Mouse (Mus musculus) embryonic facial prominence, embryonic 14.5 days (tissue): ENCODE results near the gene Gm13277. TPM values are rescaled to one million over a fixed set of nuclear protein-coding genes. Genes with fewer than 3 reads are reported as not detected.
"Not testable (repeated sequence)": the region's sequence is repeated elsewhere in the genome, so short reads cannot be mapped to it uniquely, and the experiment has no call there.

Experiments used
- ATAC-seq: fragments of 200-750 bp; cut with Nextera tagmentation; 2 replicates; pipeline ENCODE4 v1.8.0; 2017; ENCODE audit warnings: low read depth, moderate number of reproducible peaks, moderate TSS enrichment
- DNase-seq: peaks from one replicate; pipeline ENCODE4 v3.0.0-alpha.2; 2015; ENCODE audit warnings: low spot score
- H3K27ac ChIP-seq: fragments of 300-500 bp; sonication (generic); replicated peaks from 2 replicates; pipeline ENCODE4 v1.5.1; 2014; ENCODE audit warnings: low read depth, mild to moderate bottlenecking, low read length, moderate library complexity
- H3K27me3 ChIP-seq: fragments of 300-500 bp; sonication (generic); replicated peaks from 2 replicates; pipeline ENCODE4 v1.6.1; 2014; ENCODE audit warnings: low read length; ENCODE audit not compliant: control insufficient read depth, insufficient read depth
- H3K36me3 ChIP-seq: fragments of 300-500 bp; sonication (generic); 2 replicates; pipeline ENCODE4 v1.6.1; 2014; ENCODE audit warnings: low read length, mixed read lengths; ENCODE audit not compliant: control insufficient read depth, insufficient read depth
- H3K4me1 ChIP-seq: fragments of 300-500 bp; sonication (generic); 2 replicates; pipeline ENCODE4 v1.6.1; 2014; ENCODE audit warnings: antibody characterized with exemption, low read length; ENCODE audit not compliant: control insufficient read depth, insufficient read depth
- H3K4me2 ChIP-seq: fragments of 300-500 bp; sonication (generic); 2 replicates; pipeline ENCODE4 v1.6.1; 2014; ENCODE audit warnings: low read depth, mild to moderate bottlenecking, low read length, moderate library complexity, mixed read lengths
- H3K4me3 ChIP-seq: fragments of 300-500 bp; sonication (generic); 2 replicates; pipeline ENCODE4 v1.5.1; 2014; ENCODE audit warnings: low read depth, mild to moderate bottlenecking, low read length
- H3K9ac ChIP-seq: fragments of 300-500 bp; sonication (generic); 2 replicates; pipeline ENCODE4 v1.6.1; 2014; ENCODE audit warnings: low read depth, mild to moderate bottlenecking, low read length, moderate library complexity, mixed read lengths
- H3K9me3 ChIP-seq: fragments of 300-500 bp; sonication (generic); 2 replicates; pipeline ENCODE4 v1.6.1; 2016; ENCODE audit warnings: low read length; ENCODE audit not compliant: control insufficient read depth
- WGBS: fragments of 180-500 bp; shearing (Covaris S2); extraction: QIAGEN DNeasy Blood & Tissue Kit; methylation state at CpG from one replicate; pipeline ENCODE4 v1.1.7; 2014; 5-methylcytosine and 5-hydroxymethylcytosine counted together
- polyA plus RNA-seq: library from polyadenylated mRNA; unstranded; fragments of >200 nt; fragmentation: Nextera tagmentation; extraction: Ambion mirVana; gene quantifications from 2 replicates; pipeline ENCODE4 v1.2.1, GENCODE M21; 2014

The Gm13277 gene
- polyA plus RNA-seq, 1 experiment from 2014 or later: not detected

DNA sequence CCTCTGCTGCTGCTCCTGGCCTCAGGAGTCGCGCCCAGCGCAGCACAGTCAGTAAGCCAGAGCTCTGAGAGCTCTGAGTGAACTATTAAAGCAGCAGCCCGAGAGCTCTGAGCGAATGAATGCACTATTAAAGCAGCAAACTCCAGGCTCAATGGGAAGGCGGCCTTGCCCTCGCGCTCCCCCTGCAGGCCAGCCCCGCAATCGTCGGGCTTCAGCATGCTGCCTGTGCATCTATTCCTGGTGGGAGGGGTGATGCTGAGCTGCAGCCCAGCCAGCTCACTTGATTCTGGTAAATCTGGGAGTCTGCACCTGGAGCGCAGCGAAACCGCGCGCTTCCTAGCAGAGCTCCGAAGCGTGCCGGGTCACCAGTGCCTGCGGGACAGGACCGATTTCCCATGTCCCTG lies 30.8 kb upstream of the Gm13277 start:
- DNase-seq: peak; percentile 97
- H3K4me3 ChIP-seq: peak overlapping the region; percentile 49
- not testable (repeated sequence) for H3K9me3 ChIP-seq, H3K36me3 ChIP-seq, H3K4me1 ChIP-seq, H3K27me3 ChIP-seq
- peak overlapping the region; percentile 93 for H3K27ac ChIP-seq
- peak overlapping the region; percentile 68 for H3K4me2 ChIP-seq
- H3K9ac ChIP-seq: peak overlapping the region; percentile 75
- peak; percentile 100 for ATAC-seq
- whole genome bisulfite sequencing: 0% methylated on average over 8 of the region's 21 CpGs

DNA sequence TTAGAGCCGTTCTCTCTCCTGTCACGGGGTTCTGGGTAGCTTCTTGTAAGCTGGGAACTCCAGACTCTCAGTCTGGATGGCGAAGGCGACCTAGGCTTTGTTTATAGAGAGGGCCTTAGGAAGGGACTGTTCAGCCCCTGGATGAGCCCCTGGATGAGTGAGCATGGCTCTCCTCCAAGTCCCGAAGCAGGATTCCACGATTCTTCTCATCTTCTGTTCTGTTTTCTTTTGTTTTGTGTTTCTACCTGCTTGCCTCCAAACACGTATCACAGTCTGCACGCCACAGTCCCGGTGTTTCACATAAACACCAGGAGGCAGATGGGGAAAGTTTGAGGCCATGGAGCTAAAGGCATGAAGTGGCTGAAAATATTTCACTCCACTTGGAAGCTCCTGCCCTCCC lies 29.7 kb upstream of the Gm13277 start:
- not testable (repeated sequence) for H3K9ac ChIP-seq, H3K27me3 ChIP-seq, H3K4me2 ChIP-seq, H3K4me1 ChIP-seq, H3K4me3 ChIP-seq, ATAC-seq, H3K36me3 ChIP-seq, DNase-seq, H3K9me3 ChIP-seq, H3K27ac ChIP-seq
- 89% methylated on average over 7 of the region's 9 CpGs for WGBS

DNA sequence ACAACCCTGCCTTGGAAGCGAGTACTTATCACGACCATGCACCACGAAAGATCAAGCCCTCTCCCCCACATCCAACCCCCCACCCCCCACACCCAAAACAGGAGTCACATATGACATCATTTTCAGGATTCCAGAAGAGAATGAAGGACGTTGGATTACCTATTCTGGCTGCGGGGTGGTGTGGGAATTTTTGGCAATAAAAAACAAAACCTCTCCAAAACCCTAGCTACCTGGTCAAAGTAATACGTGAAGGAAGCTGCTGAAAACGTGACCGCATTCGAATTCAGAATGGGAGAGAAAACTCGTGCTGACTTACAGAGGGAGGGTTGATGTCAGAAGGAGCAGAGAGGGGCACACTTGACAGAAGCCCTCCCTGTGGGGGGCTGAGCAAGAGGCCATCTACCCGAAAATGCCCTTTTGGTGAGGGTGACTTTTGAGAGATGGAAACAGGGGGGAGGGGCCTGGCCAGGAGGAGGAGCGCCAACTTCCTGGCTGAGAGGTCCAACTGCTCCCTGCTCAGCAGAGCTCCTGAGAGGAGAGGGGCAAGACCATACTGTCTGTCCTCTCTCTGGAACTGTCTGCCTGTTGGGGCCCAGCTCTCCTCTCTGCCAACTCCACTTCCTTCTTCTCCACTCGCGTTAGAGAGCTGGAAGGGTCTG lies 28.7 kb upstream of the Gm13277 start, which contains the start of gene Gm13283:
TSS of gene Gm13283 (plus strand) at position 510 of the 659 bp plus-strand sequence.
- not testable (repeated sequence) for H3K27me3 ChIP-seq, ATAC-seq, H3K4me1 ChIP-seq, H3K36me3 ChIP-seq, H3K9me3 ChIP-seq, DNase-seq
- peak within 1 kb of the TSS; percentile 51 for H3K4me2 ChIP-seq
- peak within 1 kb of the TSS; percentile 53; the same call in 1 of the 2 replicates for H3K9ac ChIP-seq
- H3K27ac ChIP-seq: peak within 1 kb of the TSS; percentile 39; the same call in 1 of the 2 replicates
- WGBS: 24% methylated on average over 8 of the region's 14 CpGs
- peak within 1 kb of the TSS; percentile 34 for H3K4me3 ChIP-seq

DNA sequence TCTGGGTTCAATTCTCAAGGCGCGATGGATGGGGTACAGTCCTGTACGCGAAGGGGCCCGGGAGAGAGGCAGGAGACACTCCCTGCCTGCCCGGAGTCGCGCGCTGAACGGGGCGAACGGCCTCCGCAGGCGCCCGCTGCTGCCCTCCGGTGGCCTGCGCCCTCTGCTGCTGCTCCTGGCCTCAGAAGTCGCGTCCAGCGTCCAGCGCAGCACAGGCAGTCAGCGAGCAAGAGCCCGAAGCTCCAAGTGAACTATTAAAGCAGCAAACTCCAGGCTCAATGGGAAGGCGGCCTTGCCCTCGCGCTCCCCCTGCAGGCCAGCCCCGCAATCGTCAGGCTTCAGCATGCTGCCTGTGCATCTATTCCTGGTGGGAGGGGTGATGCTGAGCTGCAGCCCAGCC lies 28.0 kb upstream of the Gm13277 start:
- Histone ChIP-seq H3K4me3 (peak overlapping the region; percentile 34), H3K9ac (peak overlapping the region; percentile 53; the same call in 1 of the 2 replicates), H3K4me2 (peak overlapping the region; percentile 51), H3K27ac (peak overlapping the region; percentile 39; the same call in 1 of the 2 replicates)
- not testable (repeated sequence) for H3K4me1 ChIP-seq, H3K27me3 ChIP-seq, H3K36me3 ChIP-seq, H3K9me3 ChIP-seq, ATAC-seq
- DNase-seq: peak; percentile 92
- 0% methylated on average over 10 of the region's 28 CpGs for WGBS

DNA sequence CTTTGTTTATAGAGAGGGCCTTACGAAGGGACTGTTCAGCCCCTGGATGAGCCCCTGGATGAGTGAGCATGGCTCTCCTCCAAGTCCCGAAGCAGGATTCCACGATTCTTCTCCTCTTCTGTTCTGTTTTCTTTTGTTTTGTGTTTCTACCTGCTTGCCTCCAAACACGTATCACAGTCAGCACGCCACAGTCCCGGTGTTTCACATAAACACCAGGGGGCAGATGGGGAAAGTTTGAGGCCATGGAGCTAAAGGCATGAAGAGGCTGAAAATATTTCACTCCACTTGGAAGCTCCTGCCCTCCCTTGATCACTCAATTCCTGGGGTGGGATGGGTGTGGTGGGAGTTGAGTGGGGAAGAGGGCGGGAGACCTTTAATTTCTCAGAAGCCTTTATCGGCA lies 26.7 kb upstream of the Gm13277 start:
- DNase-seq, ATAC-seq, H3K27ac ChIP-seq, H3K36me3 ChIP-seq, H3K27me3 ChIP-seq, H3K4me3 ChIP-seq, H3K9me3 ChIP-seq, H3K9ac ChIP-seq, H3K4me2 ChIP-seq, H3K4me1 ChIP-seq: not testable (repeated sequence)
- 62% methylated on average over 6 of the region's 8 CpGs for WGBS

DNA sequence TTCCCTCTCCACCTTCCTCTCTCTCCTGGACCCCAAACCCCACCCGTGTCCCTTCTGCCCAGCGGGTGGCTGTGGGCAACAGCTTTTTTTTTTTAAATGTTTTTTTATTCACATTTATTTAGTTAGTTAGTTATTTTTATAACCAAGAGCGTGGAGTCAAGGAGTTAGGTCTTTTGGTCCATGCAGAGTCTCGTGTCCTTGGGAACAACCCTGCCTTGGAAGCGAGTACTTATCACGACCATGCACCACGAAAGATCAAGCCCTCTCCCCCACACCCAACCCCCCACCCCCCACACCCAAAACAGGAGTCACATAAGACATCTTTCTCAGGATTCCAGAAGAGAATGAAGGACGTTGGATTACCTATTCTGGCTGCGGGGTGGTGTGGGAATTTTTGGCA lies 26.1 kb upstream of the Gm13277 start:
- not testable (repeated sequence) for H3K4me3 ChIP-seq, H3K36me3 ChIP-seq, H3K4me2 ChIP-seq, DNase-seq, H3K4me1 ChIP-seq, H3K27ac ChIP-seq, H3K9ac ChIP-seq, H3K27me3 ChIP-seq, H3K9me3 ChIP-seq, ATAC-seq
- WGBS: 58% methylated on average over 9 of the region's 9 CpGs

DNA sequence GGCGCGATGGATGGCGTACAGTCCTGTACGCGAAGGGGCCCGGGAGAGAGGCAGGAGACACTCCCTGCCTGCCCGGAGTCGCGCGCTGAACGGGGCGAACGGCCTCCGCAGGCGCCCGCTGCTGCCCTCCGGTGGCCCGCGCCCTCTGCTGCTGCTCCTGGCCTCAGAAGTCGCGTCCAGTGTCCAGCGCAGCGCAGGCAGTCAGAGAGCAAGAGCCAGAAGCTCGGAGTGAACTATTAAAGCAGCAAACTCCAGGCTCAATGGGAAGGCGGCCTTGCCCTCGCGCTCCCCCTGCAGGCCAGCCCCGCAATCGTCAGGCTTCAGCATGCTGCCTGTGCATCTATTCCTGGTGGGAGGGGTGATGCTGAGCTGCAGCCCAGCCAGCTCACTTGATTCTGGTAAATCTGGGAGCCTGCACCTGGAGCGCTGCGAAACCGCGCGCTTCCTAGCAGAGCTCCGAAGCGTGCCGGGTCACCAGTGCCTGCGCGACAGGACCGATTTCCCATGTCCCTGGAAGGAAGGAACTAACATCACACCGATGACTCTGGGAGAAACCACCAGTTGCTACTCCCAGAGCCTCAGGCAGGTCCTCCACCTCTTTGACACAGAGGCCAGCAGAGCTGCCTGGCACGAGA lies 24.9 kb upstream of the Gm13277 start:
- DNase-seq: peak; percentile 85
- Histone ChIP-seq H3K9ac (peak overlapping the region; percentile 53; the same call in 1 of the 2 replicates), H3K27ac (peak overlapping the region; percentile 52; the same call in 1 of the 2 replicates), H3K4me3 (peak overlapping the region; percentile 35), H3K4me2 (peak overlapping the region; percentile 49)
- WGBS: 6% methylated on average over 12 of the region's 42 CpGs
- ATAC-seq, H3K4me1 ChIP-seq, H3K9me3 ChIP-seq, H3K27me3 ChIP-seq, H3K36me3 ChIP-seq: not testable (repeated sequence)

DNA sequence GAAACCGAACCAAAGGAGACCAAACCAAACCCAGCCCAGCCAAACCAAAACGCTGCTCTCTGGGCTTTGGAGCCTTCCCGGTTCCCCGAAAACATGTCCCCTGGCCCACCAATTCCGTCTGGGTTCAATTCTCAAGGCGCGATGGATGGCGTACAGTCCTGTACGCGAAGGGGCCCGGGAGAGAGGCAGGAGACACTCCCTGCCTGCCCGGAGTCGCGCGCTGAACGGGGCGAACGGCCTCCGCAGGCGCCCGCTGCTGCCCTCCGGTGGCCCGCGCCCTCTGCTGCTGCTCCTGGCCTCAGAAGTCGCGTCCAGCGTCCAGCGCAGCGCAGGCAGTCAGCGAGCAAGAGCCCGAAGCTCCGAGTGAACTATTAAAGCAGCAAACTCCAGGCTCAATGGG lies 14.9 kb upstream of the Gm13277 start, which contains the start of gene Gm13290:
TSS of gene Gm13290 (plus strand) at position 301 of the 400 bp plus-strand sequence.
- not testable (repeated sequence) for H3K9ac ChIP-seq, H3K4me3 ChIP-seq, H3K9me3 ChIP-seq, H3K27ac ChIP-seq, H3K36me3 ChIP-seq, H3K27me3 ChIP-seq, H3K4me1 ChIP-seq, DNase-seq, H3K4me2 ChIP-seq, ATAC-seq
- WGBS: no CpG with 5 or more reads among the region's 32 CpGs
